Mouse (Mus musculus): ENCODE measurements around the gene Abi1.
"Not testable (repeated sequence)": the region's sequence is repeated elsewhere in the genome, so short reads cannot be mapped to it uniquely, and the experiment has no call there.

Abi1 gene

GRCm38 (mm10) chr2:22961681-22962080 is 78.4 kb downstream of the Abi1 start:
- DNase-seq (ENCODE audit: low spot score in 2 of 2) = no peak

GRCm38 (mm10) chr2:22957415-22957814 is 82.6 kb downstream of the Abi1 start:
- DNase-seq (ENCODE audit: low spot score in 2 of 2) = no peak

GRCm38 (mm10) chr2:22955914-22956313 is 84.1 kb downstream of the Abi1 start:
- DNase-seq (ENCODE audit: low spot score in 2 of 2) = no peak

GRCm38 (mm10) chr2:22954278-22954677 is 85.8 kb downstream of the Abi1 start:
- no peak for DNase-seq (ENCODE audit: low spot score in 2 of 2)

GRCm38 (mm10) chr2:22949956-22950355 is 90.1 kb downstream of the Abi1 start:
- DNase-seq (ENCODE audit: low spot score in 2 of 2) = no peak

- no peak for DNase-seq (ENCODE audit: low spot score in 2 of 2)
Observed at GRCm38 (mm10) chr2:22933556-22933955, 106.5 kb downstream of the Abi1 start.

- no peak for DNase-seq (ENCODE audit: low spot score in 2 of 2)
Observed at GRCm38 (mm10) chr2:22928259-22928658, 111.8 kb downstream of the Abi1 start.

GRCm38 (mm10) chr2:22925911-22926310 is 114.1 kb downstream of the Abi1 start:
- not testable (repeated sequence) for DNase-seq (ENCODE audit: low spot score in 2 of 2)

GRCm38 (mm10) chr2:22918651-22919050 is 121.4 kb downstream of the Abi1 start:
- no peak for DNase-seq (ENCODE audit: low spot score in 2 of 2)

- DNase-seq (ENCODE audit: low spot score in 2 of 2) = no peak
Observed at GRCm38 (mm10) chr2:22914421-22914820, 125.6 kb downstream of the Abi1 start.

GRCm38 (mm10) chr2:22903947-22904346 is 136.1 kb downstream of the Abi1 start:
- DNase-seq (ENCODE audit: low spot score in 2 of 2) = no peak

- peak; percentile 87 to 89 for DNase-seq (ENCODE audit: low spot score in 2 of 2)
Observed at GRCm38 (mm10) chr2:22895282-22896273, 144.5 kb downstream of the Abi1 start, which contains the start of gene Pdss1. Gene Pdss1, plus strand, starts transcription at chr2:22895522.

- DNase-seq (ENCODE audit: low spot score in 2 of 2) = no peak
Observed at GRCm38 (mm10) chr2:22894932-22895281, 145.1 kb downstream of the Abi1 start.

All from right cerebral cortex, adult 2 months (tissue).